Mouse (Mus musculus): ENCODE measurements at regions not wholly inside any gene's neighbourhood (a gene's known extent, or its start where the extent isn't known, plus 50 kb on each side); places are given as distances from the start of the nearest gene placed in this dataset.
A peak's percentile ranks its signal among the peaks of the same experiment; 100 is the strongest.

DNA sequence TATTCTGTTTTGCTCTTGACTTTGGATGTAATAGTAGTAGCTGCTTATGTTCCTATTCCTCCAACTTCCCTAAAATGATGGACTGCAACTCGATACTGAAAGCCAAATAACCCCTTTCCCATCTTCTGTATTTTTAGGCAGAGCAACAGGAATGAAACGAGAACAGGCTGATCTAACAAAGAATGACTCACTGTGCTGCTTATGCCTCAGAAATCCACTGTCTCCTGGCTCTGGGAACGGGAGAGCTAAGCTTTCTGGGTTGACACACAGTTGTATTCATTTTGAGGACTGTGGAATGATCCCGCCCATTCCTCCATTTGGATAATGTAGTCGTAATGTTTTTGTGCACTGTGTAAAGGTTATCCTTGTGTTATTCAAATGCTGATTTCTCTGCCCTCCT is 82.6 kb upstream of the Mon1b start:
- no peak for TF ChIP-seq CTCF (IDR thresholded peaks at IDR 0.05; ENCODE audit: insufficient read depth, low read length)
- TF ChIP-seq POLR2A (IDR thresholded peaks at IDR 0.05; ENCODE audit: borderline replicate concordance, extremely low read depth, low read depth, low read length): no peak
- Histone ChIP-seq H3K4me1 (ENCODE audit: control insufficient read depth, insufficient read depth, low read length) (no peaks in the 10 kb centered on the region), H3K4me3 (replicated peaks; ENCODE audit: extremely low read depth, low read depth, low read length) (no peak overlapping the region)
- WGBS: 72% methylated on average over 5 of the region's 5 CpGs
- DNase-seq: no peak

DNA sequence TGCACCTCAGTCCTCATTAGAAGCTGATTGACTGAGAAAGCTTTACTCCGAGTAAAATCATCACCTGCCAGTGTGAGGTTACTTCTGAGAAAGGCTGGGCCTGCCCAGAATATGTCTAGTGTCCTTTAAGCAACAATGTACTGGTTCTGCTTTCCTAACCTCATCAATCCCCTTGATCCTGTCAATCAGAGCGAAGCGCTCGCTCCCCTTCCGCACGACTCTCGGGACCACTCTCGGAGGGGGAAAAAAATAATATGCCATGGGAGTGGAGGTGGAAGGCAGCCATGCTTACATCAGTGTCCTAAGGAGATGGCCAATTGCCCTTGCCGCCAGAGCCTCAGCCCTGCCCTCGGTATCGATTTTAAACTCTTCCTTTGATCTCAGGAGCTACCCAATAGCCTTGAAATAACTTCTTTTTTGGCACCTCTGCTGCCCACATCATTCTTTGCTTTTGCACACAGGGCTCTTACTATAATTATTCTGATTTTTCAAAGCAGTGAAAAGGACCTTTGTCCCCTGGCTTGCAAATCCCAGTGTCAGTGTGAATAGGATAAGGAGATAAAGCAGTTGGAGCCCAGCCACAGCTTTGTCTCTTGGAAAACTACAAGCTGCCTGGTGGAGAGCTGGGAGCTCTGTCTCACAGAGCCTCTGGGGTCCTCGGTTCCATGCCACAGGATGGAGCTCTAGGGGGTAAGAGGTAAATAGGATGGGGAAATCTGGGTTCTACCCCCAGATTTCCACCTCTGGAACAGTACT is 80.5 kb upstream of the Mon1b start:
- H3K4me1 ChIP-seq (ENCODE audit: control insufficient read depth, insufficient read depth, low read length): no peaks in the 10 kb centered on the region
- no peak for TF ChIP-seq POLR2A (IDR thresholded peaks at IDR 0.05; ENCODE audit: borderline replicate concordance, extremely low read depth, low read depth, low read length)
- no peak for TF ChIP-seq CTCF (IDR thresholded peaks at IDR 0.05; ENCODE audit: insufficient read depth, low read length)
- 44% methylated on average over 12 of the region's 12 CpGs for WGBS
- no peak for DNase-seq
- no peak overlapping the region for H3K4me3 ChIP-seq (replicated peaks; ENCODE audit: extremely low read depth, low read depth, low read length)

DNA sequence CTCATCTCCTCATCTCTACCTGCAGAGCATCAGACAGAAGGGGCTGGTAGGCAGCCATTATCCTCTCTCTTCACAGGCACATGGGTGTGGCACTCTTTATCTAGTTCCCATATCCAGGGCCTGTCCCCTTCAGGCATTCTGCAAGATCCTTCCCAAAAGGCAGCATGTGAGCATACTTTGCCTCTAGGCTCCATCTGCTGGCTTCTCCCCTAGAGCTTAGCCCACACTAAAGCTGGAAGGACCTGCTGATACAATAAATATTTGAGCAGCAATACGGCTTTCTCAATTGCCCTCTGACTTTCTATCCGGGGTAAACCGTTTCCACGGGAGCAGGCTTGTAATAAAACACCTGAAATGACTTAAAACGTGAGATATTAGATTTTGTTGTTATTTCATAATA is 78.4 kb upstream of the Mon1b start:
- no peak overlapping the region for H3K4me3 ChIP-seq (replicated peaks; ENCODE audit: extremely low read depth, low read depth, low read length)
- H3K4me1 ChIP-seq (ENCODE audit: control insufficient read depth, insufficient read depth, low read length): no peaks in the 10 kb centered on the region
- no peak for DNase-seq
- WGBS: 69% methylated on average over 5 of the region's 5 CpGs
- TF ChIP-seq CTCF (IDR thresholded peaks at IDR 0.05; ENCODE audit: insufficient read depth, low read length) (no peak), POLR2A (IDR thresholded peaks at IDR 0.05; ENCODE audit: borderline replicate concordance, extremely low read depth, low read depth, low read length) (no peak)

DNA sequence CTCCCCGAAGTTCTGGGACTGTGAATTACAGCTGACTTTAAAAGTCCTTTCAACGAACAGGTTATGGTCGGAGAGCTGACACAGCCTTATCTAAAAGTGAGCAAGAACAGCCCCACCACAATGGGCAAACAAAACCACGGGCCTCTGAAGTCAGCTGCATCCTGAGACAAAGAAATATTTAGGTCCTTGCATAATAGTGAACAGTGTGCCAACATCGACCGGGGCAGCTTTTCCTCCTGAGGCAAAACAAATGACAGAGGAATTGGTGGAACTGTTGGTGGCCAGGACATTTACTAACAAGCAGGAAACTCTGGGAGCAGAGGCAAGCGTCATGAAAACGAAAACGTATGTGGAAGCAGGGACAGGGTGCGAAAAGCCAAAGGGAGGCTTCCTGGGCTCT is 54.3 kb upstream of the Mon1b start:
- TF ChIP-seq CTCF (IDR thresholded peaks at IDR 0.05; ENCODE audit: insufficient read depth, low read length) (no peak), POLR2A (IDR thresholded peaks at IDR 0.05; ENCODE audit: borderline replicate concordance, extremely low read depth, low read depth, low read length) (no peak)
- H3K4me3 ChIP-seq (replicated peaks; ENCODE audit: extremely low read depth, low read depth, low read length): no peak overlapping the region
- no peak for DNase-seq
- H3K4me1 ChIP-seq (ENCODE audit: control insufficient read depth, insufficient read depth, low read length): peaks cover 4% of the 10 kb centered on the region; the same call in 1 of the 2 replicates
- WGBS: 10% methylated on average over 10 of the region's 10 CpGs

DNA sequence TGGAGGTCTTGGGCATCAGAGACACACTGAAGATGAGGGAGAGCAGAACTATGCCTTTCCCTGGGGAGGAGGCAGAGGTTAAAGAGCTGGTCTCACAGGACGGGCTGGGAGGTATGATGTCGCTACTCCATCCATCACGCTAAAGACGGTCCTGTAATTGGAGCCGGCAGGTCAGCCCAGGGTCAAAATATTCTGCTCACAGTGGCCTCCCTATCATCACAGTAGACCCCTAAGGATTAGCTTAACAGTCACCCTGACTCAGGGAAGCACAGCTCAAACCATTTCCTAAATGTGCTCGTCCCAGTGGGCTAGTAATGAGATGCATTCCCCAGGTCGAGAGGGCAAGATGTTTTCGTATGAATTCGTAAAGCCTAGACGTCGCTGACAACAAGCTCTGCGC is 53.7 kb upstream of the Mon1b start:
- DNase-seq: no peak
- TF ChIP-seq POLR2A (IDR thresholded peaks at IDR 0.05; ENCODE audit: borderline replicate concordance, extremely low read depth, low read depth, low read length) (no peak), CTCF (IDR thresholded peaks at IDR 0.05; ENCODE audit: insufficient read depth, low read length) (no peak)
- H3K4me1 ChIP-seq (ENCODE audit: control insufficient read depth, insufficient read depth, low read length): peaks cover 4% of the 10 kb centered on the region; the same call in 1 of the 2 replicates
- 33% methylated on average over 12 of the region's 12 CpGs for WGBS
- no peak overlapping the region for H3K4me3 ChIP-seq (replicated peaks; ENCODE audit: extremely low read depth, low read depth, low read length)

DNA sequence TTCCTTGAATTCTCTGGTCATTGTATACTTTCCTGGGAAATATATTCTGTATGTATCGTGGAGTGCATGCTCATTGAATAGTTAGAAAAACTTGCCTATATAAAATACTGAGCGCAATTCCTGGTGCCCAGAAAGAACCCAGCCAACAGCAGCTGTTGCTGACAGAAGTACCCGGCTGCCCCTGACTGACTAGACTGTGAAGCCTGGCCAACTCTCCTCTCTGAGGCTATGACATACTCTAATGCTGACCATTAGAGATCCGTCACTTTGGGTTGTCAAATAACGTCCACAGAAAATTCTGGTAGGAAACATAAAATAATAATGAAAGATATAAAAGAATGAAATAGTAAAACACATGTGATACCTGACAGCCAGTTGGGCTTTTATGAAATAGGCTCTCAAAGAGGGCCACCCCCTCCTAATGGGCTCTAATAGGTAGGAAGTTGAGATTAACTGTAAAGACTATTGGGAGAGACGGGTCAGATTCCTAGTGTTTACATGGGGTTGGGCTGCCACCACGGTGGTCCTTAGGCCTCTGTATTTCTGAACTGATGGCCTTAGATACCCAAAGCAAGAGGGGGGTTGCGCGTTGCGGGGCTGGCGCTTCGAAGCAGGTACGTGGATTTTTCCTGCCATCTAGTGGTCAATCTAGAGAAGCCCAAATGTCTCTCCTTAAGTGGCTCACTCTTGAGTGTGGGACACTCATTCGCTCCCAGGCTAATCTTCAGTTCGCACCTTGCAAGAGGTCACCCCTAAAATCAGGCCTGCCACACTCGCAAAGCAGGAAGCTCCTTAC is 53.0 kb upstream of the Mon1b start:
- 24% methylated on average over 16 of the region's 16 CpGs for WGBS
- TF ChIP-seq CTCF (IDR thresholded peaks at IDR 0.05; ENCODE audit: insufficient read depth, low read length): peak; percentile 58
- TF ChIP-seq POLR2A (IDR thresholded peaks at IDR 0.05; ENCODE audit: borderline replicate concordance, extremely low read depth, low read depth, low read length): no peak
- DNase-seq: peak; percentile 8
- peaks cover 4% of the 10 kb centered on the region; the same call in 1 of the 2 replicates for H3K4me1 ChIP-seq (ENCODE audit: control insufficient read depth, insufficient read depth, low read length)
- no peak overlapping the region for H3K4me3 ChIP-seq (replicated peaks; ENCODE audit: extremely low read depth, low read depth, low read length)

DNA sequence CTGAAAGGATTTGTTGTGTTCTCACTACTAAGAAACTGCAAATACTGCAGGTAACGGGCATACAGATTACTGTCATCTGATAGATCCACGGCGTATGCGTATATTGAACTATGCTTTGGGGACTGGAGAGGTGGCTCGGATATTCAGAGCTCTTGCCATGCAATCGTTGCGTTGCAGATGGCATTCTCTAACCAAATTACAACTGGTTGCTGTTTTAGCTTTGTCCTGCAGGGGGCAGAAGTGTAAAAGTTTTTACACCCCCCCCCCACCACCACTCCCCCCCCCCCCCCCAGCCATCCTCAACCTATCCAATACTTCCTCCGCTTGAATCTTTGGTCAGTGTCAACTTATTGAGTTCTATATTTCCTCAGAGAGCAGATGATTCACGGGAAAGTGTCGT is 51.6 kb upstream of the Mon1b start:
- 73% methylated on average over 10 of the region's 10 CpGs for WGBS
- no peak for TF ChIP-seq POLR2A (IDR thresholded peaks at IDR 0.05; ENCODE audit: borderline replicate concordance, extremely low read depth, low read depth, low read length)
- no peak for TF ChIP-seq CTCF (IDR thresholded peaks at IDR 0.05; ENCODE audit: insufficient read depth, low read length)
- Histone ChIP-seq H3K4me1 (ENCODE audit: control insufficient read depth, insufficient read depth, low read length) (peaks cover 4% of the 10 kb centered on the region; the same call in 1 of the 2 replicates), H3K4me3 (replicated peaks; ENCODE audit: extremely low read depth, low read depth, low read length) (no peak overlapping the region)
- no peak for DNase-seq
